Mouse (Mus musculus) kidney, postnatal 36 days (tissue): ENCODE results near the gene Wdr31.

ENCODE experiments used
- DNase-seq, 2 experiments: peaks; one replicate each; pipeline ENCODE4 v3.0.0; 2021 to 2022; ENCODE audit warnings: mixed read lengths in 2 of 2

Wdr31 gene

DNA sequence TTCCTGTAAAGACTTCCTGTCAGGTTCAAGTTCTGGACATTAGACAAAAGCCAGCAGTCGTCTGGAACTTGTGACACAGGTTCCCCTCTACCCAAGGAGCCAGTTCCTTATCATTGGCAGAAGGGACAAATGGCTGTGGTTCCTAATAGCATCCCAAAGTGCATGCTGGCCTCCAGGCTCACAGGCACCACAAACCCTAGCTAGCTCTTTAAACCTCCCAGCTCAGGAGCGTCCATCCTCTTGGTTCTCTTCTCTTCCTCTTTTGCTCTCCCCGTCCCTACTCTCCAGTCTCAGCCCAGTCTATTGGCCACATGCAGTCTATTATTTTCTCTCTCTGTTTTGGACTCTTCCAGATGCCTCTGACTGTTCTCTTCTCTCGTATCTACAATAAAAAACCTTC lies 30.9 kb downstream of the Wdr31 start:
- no peak for DNase-seq

DNA sequence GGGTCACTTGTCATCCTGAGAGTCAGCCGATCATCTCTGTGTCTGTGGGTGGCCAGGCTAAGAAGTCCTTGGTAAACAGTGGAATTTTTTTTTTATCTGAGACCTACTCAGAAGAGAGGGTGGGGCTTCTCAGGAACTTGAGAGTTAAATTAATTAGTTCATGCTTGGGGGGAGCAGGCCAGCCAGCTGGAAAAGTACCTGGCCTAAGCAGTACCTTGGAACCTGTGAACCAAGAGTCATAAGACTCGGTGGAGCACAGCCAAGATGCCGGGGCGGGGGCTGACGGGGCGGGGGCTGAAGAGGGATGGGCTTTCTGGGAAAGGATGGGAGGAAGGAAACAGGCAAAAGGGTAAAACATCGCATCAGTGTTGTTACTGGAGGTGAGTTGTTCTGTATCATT lies 32.8 kb downstream of the Wdr31 start:
- peak; percentile 87 to 90 for DNase-seq

GRCm38 (mm10) chr4:62437256-62437778 lies 33.4 kb downstream of the Wdr31 start:
- DNase-seq = no peak

DNA sequence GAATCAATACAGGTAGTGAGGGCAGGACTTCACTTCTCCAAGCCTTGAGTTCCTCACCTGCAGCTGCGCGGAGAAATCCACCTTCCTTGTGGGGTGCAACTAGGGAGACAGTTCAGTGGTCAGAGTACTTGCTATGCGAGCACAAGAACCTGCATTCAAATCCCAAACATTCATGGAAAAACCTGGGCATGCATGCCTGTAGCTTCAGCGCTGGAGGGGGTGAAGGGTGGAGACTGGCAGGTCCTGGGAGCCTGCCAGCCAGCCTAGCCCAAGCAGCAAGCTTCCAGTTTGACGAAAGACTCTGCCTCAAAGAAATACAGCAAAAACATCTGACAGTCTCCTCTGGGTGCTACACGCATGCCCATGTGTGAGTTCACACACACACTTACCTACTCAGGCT lies 35.6 kb downstream of the Wdr31 start, which contains the start of gene Rnf183:
Rnf183 (minus strand) TSS at position 172 of the 400 bp plus-strand sequence.
- peak; percentile 75 to 83 for DNase-seq

DNA sequence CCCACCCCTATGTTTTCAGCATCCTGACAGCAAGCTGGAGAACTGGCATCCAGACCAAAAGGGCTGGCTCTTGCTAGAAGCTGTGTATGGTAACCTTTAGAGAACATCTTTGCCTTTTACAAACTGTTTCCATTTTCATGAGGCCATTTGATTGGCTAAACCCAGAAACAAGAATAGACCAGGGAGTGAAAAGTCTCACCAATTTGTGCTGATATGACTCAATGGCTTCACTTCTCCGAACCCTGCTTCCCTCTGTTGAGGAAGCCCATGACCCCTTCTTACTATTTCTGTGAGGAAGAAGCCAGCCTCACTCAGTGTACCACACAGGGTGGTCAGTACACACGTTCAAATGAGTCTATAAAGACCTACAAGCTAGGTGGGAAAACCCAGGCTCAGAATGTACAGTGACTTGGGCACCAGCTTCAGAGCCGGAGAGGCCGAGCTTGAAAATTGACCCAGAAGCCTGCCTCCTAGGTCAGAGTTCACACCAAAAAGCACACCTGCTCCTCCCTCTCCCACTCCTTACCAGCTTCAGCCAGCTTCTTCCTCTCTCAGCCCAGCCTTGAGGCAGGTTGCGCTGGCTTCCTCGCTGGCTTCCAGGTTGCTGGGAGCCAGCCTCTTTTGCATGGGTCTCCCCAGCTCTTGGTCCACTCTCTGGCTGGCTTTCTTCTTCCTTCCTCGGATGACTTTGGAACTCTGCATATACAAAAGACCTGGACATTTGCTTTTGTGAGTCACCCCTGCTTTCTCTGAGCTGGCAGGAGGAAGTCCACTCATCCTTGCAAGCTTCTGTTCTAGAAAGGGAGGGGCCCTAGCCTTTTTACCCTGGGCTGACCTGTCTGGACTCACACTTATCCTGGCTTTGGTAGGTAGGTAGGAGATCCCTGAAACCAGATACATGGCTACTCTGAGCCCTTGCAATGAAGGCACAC lies 36.5 kb downstream of the Wdr31 start:
- peak; percentile 70 to 73 for DNase-seq

DNA sequence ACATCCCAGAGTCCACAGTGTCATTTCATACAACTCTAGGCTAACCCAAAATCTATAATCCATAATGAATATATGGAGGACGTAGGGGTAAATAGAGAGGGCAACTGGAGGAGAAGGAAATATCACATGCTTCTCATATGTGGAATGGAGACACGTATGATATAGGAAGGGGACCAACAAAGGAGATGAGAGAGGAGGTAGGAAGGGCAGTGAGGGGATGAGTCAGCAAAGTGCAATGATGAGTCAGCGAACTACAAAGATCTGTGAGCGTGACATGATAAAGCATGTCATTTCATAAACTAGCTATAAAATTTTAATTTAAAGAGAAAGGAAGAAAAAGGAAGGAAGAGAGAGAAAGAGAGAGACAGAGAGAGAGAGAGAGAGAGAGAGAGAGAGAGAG lies 39.2 kb downstream of the Wdr31 start:
- no peak for DNase-seq

- peak; percentile 31 to 43 for DNase-seq
Observed at GRCm38 (mm10) chr4:62430678-62431077, 40.0 kb downstream of the Wdr31 start.

- DNase-seq = no peak
Observed at GRCm38 (mm10) chr4:62429616-62430015, 41.1 kb downstream of the Wdr31 start.

GRCm38 (mm10) chr4:62427978-62428758 lies 42.5 kb downstream of the Wdr31 start:
- DNase-seq = peak in 1 of 2 experiments; percentile 38

- no peak for DNase-seq
Observed at GRCm38 (mm10) chr4:62425891-62426290, 44.8 kb downstream of the Wdr31 start.

GRCm38 (mm10) chr4:62419091-62419490 lies 51.6 kb downstream of the Wdr31 start:
- DNase-seq = no peak

DNA sequence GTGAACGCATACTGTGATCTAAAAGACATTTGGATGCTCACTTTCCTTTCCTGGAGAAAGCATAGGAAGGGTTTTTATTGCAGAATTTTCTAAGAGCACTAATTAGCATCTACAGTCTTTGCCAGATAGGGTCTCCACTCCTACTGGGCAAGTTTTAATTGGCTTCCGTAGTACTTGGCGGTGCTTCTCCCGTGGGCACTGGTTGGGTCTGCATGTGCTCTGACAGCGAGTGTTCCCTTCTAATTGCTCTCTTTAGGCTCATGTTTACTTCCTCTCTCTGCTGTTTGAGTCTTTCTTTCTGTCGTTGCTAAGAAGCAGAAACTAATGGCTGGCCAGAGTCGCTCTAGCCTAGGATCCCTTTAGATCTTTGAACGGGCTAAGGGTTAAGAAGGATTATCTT lies 52.2 kb downstream of the Wdr31 start:
- DNase-seq = no peak

DNA sequence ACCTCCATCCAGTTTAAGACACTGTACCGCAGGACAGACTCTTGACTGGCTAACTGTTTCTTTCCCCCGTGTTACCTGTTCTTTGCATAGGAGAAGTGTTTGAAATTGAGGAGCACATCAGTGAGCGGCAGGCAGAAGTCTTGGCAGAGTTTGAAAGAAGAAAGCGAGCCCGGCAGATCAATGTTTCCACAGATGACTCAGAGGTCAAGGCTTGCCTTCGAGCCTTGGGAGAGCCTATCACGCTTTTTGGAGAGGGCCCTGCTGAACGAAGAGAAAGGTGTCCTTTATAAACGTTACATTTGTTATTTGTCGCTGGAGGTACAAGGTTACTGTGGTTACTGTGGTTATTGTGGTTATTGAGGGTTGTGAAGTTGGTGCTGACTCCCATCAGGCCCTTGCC lies 59.1 kb downstream of the Wdr31 start:
- DNase-seq = no peak

GRCm38 (mm10) chr4:62410325-62410724 lies 60.4 kb downstream of the Wdr31 start:
- no peak for DNase-seq

- DNase-seq = no peak
Observed at GRCm38 (mm10) chr4:62409615-62410014, 61.1 kb downstream of the Wdr31 start.

GRCm38 (mm10) chr4:62408601-62409282 lies 62.0 kb downstream of the Wdr31 start, which contains the start of the genes Cdc26 and Prpf4:
Gene Cdc26, minus strand, starts transcription at chr4:62408642.
Gene Prpf4, plus strand, starts transcription at chr4:62408797.
- DNase-seq = peak; percentile 99 to 100

GRCm38 (mm10) chr4:62407730-62408582 lies 62.7 kb downstream of the Wdr31 start:
- DNase-seq = peak; percentile 72 to 77

DNA sequence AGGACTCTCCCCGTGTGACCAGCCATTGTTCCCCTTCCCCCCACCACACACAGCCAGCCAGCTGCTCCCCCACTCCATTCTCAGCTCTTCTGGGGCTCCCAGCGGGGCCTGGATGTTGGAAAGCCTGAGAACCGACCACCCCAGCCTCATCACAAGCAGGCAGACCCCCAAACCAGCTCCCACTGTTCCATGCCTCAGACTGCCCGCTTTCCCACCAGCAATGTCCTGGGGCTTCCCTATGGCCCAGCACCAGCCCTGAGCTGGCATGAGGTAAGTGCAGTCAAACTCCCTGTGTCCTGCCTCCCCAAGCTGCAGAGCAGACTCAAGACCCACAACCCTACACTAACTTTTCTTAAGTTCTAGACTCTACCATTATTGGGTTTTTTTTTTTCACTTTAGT lies 64.6 kb downstream of the Wdr31 start:
- DNase-seq = no peak

GRCm38 (mm10) chr4:62398956-62399355 lies 71.7 kb downstream of the Wdr31 start:
- no peak for DNase-seq
